In the genomic region with DNA sequence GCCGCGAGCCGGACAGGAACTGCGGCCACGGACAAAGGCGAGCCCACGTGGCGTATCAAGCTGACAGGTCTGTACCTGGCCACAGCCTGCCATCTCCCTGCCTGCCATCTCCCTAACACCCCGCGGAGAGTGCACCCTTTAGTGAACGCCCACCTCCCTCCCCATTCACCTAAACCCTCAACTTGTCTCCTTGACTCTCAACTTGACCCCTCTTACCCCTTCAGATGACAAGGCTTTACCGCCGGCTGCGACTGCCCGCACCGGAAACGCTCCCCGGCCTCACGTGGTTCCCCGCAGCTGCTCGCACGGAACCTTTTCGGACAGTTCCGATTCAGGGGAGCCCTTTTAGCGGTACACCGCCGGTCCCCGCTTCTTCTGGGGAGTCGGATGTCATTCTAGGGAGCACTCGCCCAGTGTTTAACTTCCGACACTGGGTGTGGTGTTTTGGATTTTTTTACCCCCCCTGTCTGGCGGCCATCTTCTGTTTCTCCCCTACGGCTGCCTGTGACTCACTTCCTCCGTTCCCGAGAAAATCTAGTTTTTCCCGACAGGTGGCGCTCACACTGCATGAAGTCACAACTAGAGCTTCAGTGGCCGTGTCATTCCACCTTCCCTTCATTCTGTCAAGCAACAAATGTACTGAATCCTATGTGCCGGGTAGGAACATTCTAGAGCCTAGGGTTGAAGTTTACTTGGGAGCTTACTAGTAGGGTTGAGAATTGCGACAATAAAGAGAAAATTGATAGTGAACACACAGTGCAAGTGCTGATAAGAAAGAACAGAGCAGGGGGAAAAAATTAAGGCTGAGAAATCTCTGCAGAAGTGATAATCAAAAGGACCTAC, we compare ENCODE assay signal across 7 mouse cellular contexts. TPM values are rescaled to one million over a fixed set of nuclear protein-coding genes. Genes with fewer than 3 reads are reported as not detected.
DNase-seq lines count a peak whose midpoint lies in the region; ATAC-seq lines count a peak whose summit lies in the region.

A gene (minus strand): TSS at position 289 of the 843 bp plus-strand sequence.
A gene (minus strand): TSS at position 517 of the 843 bp plus-strand sequence.

- peak within 1 kb of the TSS; percentile 73 for H3K9ac ChIP-seq in intestine, embryonic 16.5 days (ENCODE audit: low read depth, low read length)
- peak within 1 kb of the TSS; percentile 83 for H3K9ac ChIP-seq in midbrain, embryonic 11.5 days (ENCODE audit: low read length)

- peak; percentile 95 for DNase-seq in adrenal gland, adult 8-10 months
- peak; percentile 99 for DNase-seq in embryo, embryonic 9.5 days (ENCODE audit: extremely low spot score)
- DNase-seq in gastrocnemius, postnatal 4 days (ENCODE audit: low spot score in 2 of 2): peak; percentile 90 to 95
- DNase-seq in left cerebral cortex, postnatal 36 days (ENCODE audit: low spot score in 2 of 2): peak; percentile 97
- peak; percentile 100 for DNase-seq in midbrain, embryonic 11.5 days (ENCODE audit: low spot score, missing footprints)
- DNase-seq in skeletal muscle tissue, adult 2 months (ENCODE audit: low read depth, low spot score): peak; percentile 99

- H3K4me1 ChIP-seq in intestine, embryonic 16.5 days (ENCODE audit: control insufficient read depth, insufficient read depth, low read length): peaks cover 3% of the 10 kb centered on the region
- H3K4me1 ChIP-seq in midbrain, embryonic 11.5 days (ENCODE audit: control insufficient read depth, insufficient read depth, low read length): peaks cover 8% of the 10 kb centered on the region

- under 1% methylated on average over 40 of the region's 40 CpGs for WGBS in intestine, embryonic 16.5 days
- WGBS in midbrain, embryonic 11.5 days: under 1% methylated on average over 40 of the region's 40 CpGs

- H3K4me2 ChIP-seq in intestine, embryonic 16.5 days (ENCODE audit: low read depth, low read length): peak within 1 kb of the TSS; percentile 72
- peak within 1 kb of the TSS; percentile 65 for H3K4me2 ChIP-seq in midbrain, embryonic 11.5 days

- H3K27ac ChIP-seq in intestine, embryonic 16.5 days (ENCODE audit: low read length): peak within 1 kb of the TSS; percentile 63
- peak within 1 kb of the TSS; percentile 27 for H3K27ac ChIP-seq in midbrain, embryonic 11.5 days (ENCODE audit: low read depth, low read length)

- intact Hi-C loops in left cerebral cortex, postnatal 36 days (cut with DNase I): loop anchor here (1.0 to 2.0 kb wide), 2 partner anchors 27 to 119 kb away; no protein-coding TSS in a partner anchor

- H3K36me3 ChIP-seq in intestine, embryonic 16.5 days (ENCODE audit: control insufficient read depth, insufficient read depth, low read length): peaks cover 8% of the 10 kb centered on the region
- peaks cover 18% of the 10 kb centered on the region for H3K36me3 ChIP-seq in midbrain, embryonic 11.5 days (ENCODE audit: control insufficient read depth, insufficient read depth, low read length)

- peak; percentile 97 for ATAC-seq in intestine, embryonic 16.5 days
- peak; percentile 97 for ATAC-seq in midbrain, embryonic 11.5 days (ENCODE audit: low FRiP score)

- H3K9me3 ChIP-seq in intestine, embryonic 16.5 days (ENCODE audit: control insufficient read depth, low read length): no peaks in the 10 kb centered on the region
- no peaks in the 10 kb centered on the region for H3K9me3 ChIP-seq in midbrain, embryonic 11.5 days (ENCODE audit: control insufficient read depth, low read length)

- peak within 1 kb of the TSS; percentile 76 for H3K4me3 ChIP-seq in intestine, embryonic 16.5 days (ENCODE audit: low read length)
- H3K4me3 ChIP-seq in midbrain, embryonic 11.5 days (ENCODE audit: low read depth, low read length): peak within 1 kb of the TSS; percentile 69

- no peaks in the 10 kb centered on the region for H3K27me3 ChIP-seq in intestine, embryonic 16.5 days (replicated peaks; ENCODE audit: control insufficient read depth, insufficient read depth, low read length)
- no peaks in the 10 kb centered on the region for H3K27me3 ChIP-seq in midbrain, embryonic 11.5 days (ENCODE audit: control insufficient read depth, insufficient read depth, low read length)

RNA-seq across cellular contexts. Expression of the first gene that starts in this region (rescaled TPM):
- total RNA-seq in adrenal gland, adult 8-10 months (2022): 100 to 1,000 TPM in 1 of 4 experiments, 10 to 100 TPM in 3; 71.9 to 117 (median 88.3) TPM
- 10 to 100 TPM; 39.1 to 42.8 TPM for total RNA-seq in gastrocnemius, postnatal 4 days (2021)
- 415 and 469 TPM in 2 replicates for polyA plus RNA-seq in intestine, embryonic 16.5 days (2015; fragmentation: Nextera tagmentation; extraction: Ambion mirVana)
- total RNA-seq in left cerebral cortex, postnatal 36 days (2021): 100 to 1,000 TPM in 1 of 2 experiments, 10 to 100 TPM in 1; 82.1 to 108 TPM
- 345 and 375 TPM in 2 replicates for polyA plus RNA-seq in midbrain, embryonic 11.5 days (2014; fragmentation: Nextera tagmentation; extraction: Ambion mirVana)

RNA-seq across cellular contexts. Expression of the second gene that starts in this region (rescaled TPM):
- total RNA-seq in adrenal gland, adult 8-10 months (2022): 10 to 100 TPM; 36.1 to 56.6 (median 44.8) TPM
- total RNA-seq in gastrocnemius, postnatal 4 days (2021): 10 to 100 TPM; 27.7 to 28.5 TPM
- polyA plus RNA-seq in intestine, embryonic 16.5 days (2015; fragmentation: Nextera tagmentation; extraction: Ambion mirVana): 156 and 157 TPM in 2 replicates
- 100 to 1,000 TPM; 109 to 116 TPM for total RNA-seq in left cerebral cortex, postnatal 36 days (2021)
- 200 and 215 TPM in 2 replicates for polyA plus RNA-seq in midbrain, embryonic 11.5 days (2014; fragmentation: Nextera tagmentation; extraction: Ambion mirVana)

Comparison
In these comparisons a context has a peak if more than half of its experiments do, and no peak if none do; other contexts are left out.
1. Peak in every context shown above with its lines: DNase-seq, ATAC-seq, H3K4me3 ChIP-seq and H3K27ac ChIP-seq.